Mouse (Mus musculus) intestine, embryonic 14.5 days (tissue): Measurements from ENCODE around the gene Arid5a. TPM values are rescaled to one million over a fixed set of nuclear protein-coding genes. Genes with fewer than 3 reads are reported as not detected.

Experiments
- ATAC-seq: fragments of 200-750 bp; cut with Nextera tagmentation; replicated peaks from 2 replicates; pipeline ENCODE4 v1.8.0; 2017; ENCODE audit warnings: low read depth, moderate number of reproducible peaks, moderate TSS enrichment, moderate library complexity; ENCODE audit not compliant: low FRiP score, low TSS enrichment
- DNase-seq: peaks from one replicate; pipeline ENCODE4 v3.0.0-alpha.2; 2018; ENCODE audit warnings: low spot score
- H3K27ac ChIP-seq: fragments of 300-500 bp; sonication (generic); 2 replicates; pipeline ENCODE4 v1.5.1; 2014; ENCODE audit warnings: low read depth, mild to moderate bottlenecking, control low read depth
- H3K27me3 ChIP-seq: fragments of 300-500 bp; sonication (generic); replicated peaks from 2 replicates; pipeline ENCODE4 v1.6.1; 2014; ENCODE audit warnings: low read length, control low read depth; ENCODE audit not compliant: control insufficient read depth, insufficient read depth
- H3K36me3 ChIP-seq: fragments of 300-500 bp; sonication (generic); 2 replicates; pipeline ENCODE4 v1.6.1; 2014; ENCODE audit warnings: low read length, control low read depth; ENCODE audit not compliant: control insufficient read depth, insufficient read depth
- H3K4me1 ChIP-seq: fragments of 300-500 bp; sonication (generic); replicated peaks from 2 replicates; pipeline ENCODE4 v1.6.1; 2014; ENCODE audit warnings: low read length, control low read depth, mixed read lengths; ENCODE audit not compliant: control insufficient read depth, insufficient read depth
- H3K4me2 ChIP-seq: fragments of 300-500 bp; sonication (generic); 2 replicates; pipeline ENCODE4 v1.6.1; 2014; ENCODE audit warnings: low read length
- H3K4me3 ChIP-seq: fragments of 300-500 bp; sonication (generic); 2 replicates; pipeline ENCODE4 v1.5.1; 2014; ENCODE audit warnings: low read depth, low read length, control low read depth, mixed read lengths
- H3K9ac ChIP-seq: fragments of 300-500 bp; sonication (generic); 2 replicates; pipeline ENCODE4 v1.6.1; 2014; ENCODE audit warnings: mild to moderate bottlenecking, low read length
- H3K9me3 ChIP-seq: fragments of 300-500 bp; sonication (generic); 2 replicates; pipeline ENCODE4 v1.6.1; 2016; ENCODE audit warnings: low read length, control low read depth; ENCODE audit not compliant: control insufficient read depth
- WGBS: fragments of 180-500 bp; shearing (Covaris S2); extraction: QIAGEN DNeasy Blood & Tissue Kit; methylation state at CpG from one replicate; pipeline ENCODE4 v1.1.7; 2014; 5-methylcytosine and 5-hydroxymethylcytosine counted together
- polyA plus RNA-seq: library from polyadenylated mRNA; unstranded; fragments of >200 nt; fragmentation: Nextera tagmentation; extraction: Ambion mirVana; gene quantifications from 2 replicates; pipeline ENCODE4 v1.2.1, GENCODE M21; 2014

Gene Arid5a
- polyA plus RNA-seq, 1 experiment from 2014 or later: 3.2 TPM

GRCm38 (mm10) chr1:36277267-36278060, 30.1 kb upstream of the Arid5a start:
- H3K36me3 ChIP-seq: no peaks in the 10 kb centered on the region
- H3K4me3 ChIP-seq: no peak overlapping the region
- 24% methylated on average over 7 of the region's 7 CpGs for WGBS
- H3K27ac ChIP-seq: no peak overlapping the region
- DNase-seq (peak; percentile 94), ATAC-seq (no peak)
- peaks cover 17% of the 10 kb centered on the region for H3K4me1 ChIP-seq
- H3K4me2 ChIP-seq: no peak overlapping the region
- no peak overlapping the region for H3K9ac ChIP-seq
- H3K27me3 ChIP-seq: no peaks in the 10 kb centered on the region
- no peaks in the 10 kb centered on the region for H3K9me3 ChIP-seq

GRCm38 (mm10) chr1:36279202-36279601, 28.3 kb upstream of the Arid5a start:
- Histone ChIP-seq H3K4me3 (no peak overlapping the region), H3K27ac (no peak overlapping the region), H3K36me3 (no peaks in the 10 kb centered on the region), H3K4me1 (0 out of 2 replicates have a peak, but pooled peaks cover 4% of the 10 kb centered on the region), H3K9ac (no peak overlapping the region), H3K27me3 (no peaks in the 10 kb centered on the region), H3K9me3 (no peaks in the 10 kb centered on the region), H3K4me2 (no peak overlapping the region)
- no peak for ATAC-seq
- peak; percentile 92 for DNase-seq
- WGBS: 15% methylated on average over 3 of the region's 3 CpGs

DNA sequence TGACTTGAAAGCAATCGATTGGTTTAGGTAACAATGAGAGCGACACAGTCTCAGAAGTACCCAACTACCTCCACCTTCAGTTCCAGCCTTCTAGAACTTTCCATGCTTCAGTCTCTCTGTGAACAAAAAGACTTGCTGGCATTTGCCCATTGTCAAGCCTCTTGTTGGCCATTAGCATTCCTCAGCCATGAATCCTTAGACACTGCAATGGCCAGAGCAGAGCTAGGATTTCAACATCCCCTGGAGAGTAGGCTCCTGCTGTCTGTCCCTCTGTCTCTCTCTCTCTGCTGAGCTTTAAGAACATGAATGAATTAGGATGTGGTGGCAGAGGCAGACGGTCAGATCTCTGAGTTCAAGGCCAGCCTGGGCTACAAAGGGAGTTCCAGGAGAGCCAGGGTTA, 26.6 kb upstream of the Arid5a start:
- DNase-seq (no peak), ATAC-seq (no peak)
- Histone ChIP-seq H3K4me2 (no peak overlapping the region), H3K9ac (no peak overlapping the region), H3K4me1 (no peaks in the 10 kb centered on the region), H3K27ac (no peak overlapping the region), H3K9me3 (no peaks in the 10 kb centered on the region), H3K4me3 (no peak overlapping the region), H3K27me3 (no peaks in the 10 kb centered on the region), H3K36me3 (no peaks in the 10 kb centered on the region)
- WGBS: 84% methylated on average over 3 of the region's 3 CpGs

DNA sequence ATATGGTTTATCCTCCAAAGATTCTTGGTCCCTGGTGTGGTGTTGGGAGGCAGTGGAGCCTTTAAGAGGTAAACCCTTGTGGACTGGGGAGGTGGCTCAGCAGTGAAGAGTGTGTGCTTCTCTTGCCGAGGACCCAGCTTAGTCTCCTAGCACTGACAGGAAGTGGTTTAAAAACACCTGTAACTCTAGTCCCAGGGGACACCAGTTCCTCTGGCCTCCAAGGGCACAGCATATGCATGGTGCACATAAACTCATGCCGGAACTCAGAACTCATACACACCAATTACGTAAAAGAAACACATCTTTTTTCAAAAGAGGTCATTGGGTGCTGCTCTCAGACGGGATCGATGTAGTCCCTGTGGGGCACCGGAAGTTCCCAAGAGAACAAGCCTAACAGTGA, 25.7 kb upstream of the Arid5a start:
- Histone ChIP-seq H3K4me1 (no peaks in the 10 kb centered on the region), H3K36me3 (no peaks in the 10 kb centered on the region), H3K9ac (no peak overlapping the region), H3K27ac (no peak overlapping the region), H3K27me3 (no peaks in the 10 kb centered on the region), H3K4me2 (no peak overlapping the region), H3K9me3 (no peaks in the 10 kb centered on the region), H3K4me3 (no peak overlapping the region)
- WGBS: 85% methylated on average over 6 of the region's 6 CpGs
- ATAC-seq: no peak
- DNase-seq: no peak

- Histone ChIP-seq H3K4me1 (no peaks in the 10 kb centered on the region), H3K27ac (no peak overlapping the region), H3K4me2 (no peak overlapping the region), H3K4me3 (no peak overlapping the region), H3K9ac (no peak overlapping the region), H3K36me3 (no peaks in the 10 kb centered on the region), H3K9me3 (no peaks in the 10 kb centered on the region), H3K27me3 (peaks cover 1% of the 10 kb centered on the region; the same call in 1 of the 2 replicates)
- ATAC-seq (no peak), DNase-seq (no peak)
- WGBS: 90% methylated on average over 8 of the region's 8 CpGs
These were observed 14.1 kb upstream of the Arid5a start for GRCm38 (mm10) chr1:36293470-36293869.

DNA sequence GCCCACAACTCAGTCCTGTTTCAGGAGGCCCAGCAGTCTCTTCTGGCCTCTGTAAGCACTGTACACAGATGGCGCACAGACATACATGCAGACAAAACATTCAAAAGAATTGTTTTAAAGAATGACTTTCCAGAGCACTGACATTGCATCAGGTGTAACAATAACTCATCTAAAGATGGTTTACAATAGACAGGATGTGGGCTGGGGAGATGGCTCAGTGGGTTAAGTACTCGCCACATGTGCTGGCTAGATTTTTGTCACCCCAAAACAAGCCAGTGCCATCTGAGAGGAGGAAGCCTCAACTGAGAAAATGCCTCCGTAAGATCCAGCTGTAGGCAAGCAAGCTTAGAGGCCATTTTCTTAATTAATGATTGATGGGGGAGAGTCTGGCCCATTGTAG, 13.1 kb upstream of the Arid5a start:
- Histone ChIP-seq H3K27me3 (peaks cover 10% of the 10 kb centered on the region; the same call in 1 of the 2 replicates), H3K27ac (no peak overlapping the region), H3K9me3 (no peaks in the 10 kb centered on the region), H3K9ac (no peak overlapping the region), H3K4me2 (no peak overlapping the region), H3K4me1 (no peaks in the 10 kb centered on the region), H3K36me3 (no peaks in the 10 kb centered on the region), H3K4me3 (no peak overlapping the region)
- no peak for ATAC-seq
- 63% methylated on average over 3 of the region's 3 CpGs for WGBS
- no peak for DNase-seq

DNA sequence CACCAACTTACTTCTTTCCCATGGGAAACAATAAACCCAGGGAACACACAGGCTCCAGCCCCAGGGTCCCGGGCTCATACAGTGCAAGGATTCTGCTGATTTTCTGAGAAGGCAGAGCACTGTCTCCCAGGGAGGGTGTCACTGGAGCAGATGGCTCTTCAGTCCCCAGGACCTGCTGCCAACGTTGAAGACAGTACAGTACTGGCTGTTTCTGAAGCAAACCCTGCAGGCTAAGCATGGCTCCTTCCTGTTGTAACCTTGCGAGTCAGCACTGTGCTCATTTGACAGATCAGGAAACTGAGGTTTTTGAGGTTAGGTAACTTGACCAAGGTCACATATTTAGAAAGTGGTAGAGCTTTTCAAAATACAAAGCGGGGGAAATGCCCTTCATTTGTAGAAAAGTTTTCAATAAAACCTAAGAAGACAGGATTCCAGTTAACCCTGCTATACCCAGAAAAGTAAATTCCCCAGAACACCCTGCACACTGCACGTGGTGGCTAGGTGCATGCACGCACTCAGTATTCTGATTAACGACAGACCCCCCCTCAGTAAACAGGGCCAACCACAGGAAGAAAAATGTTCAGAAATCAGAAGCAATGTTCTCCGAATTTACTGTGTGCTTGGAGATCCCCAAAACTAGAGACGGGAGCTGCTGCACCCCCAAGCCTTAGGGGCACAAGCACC, 10.9 kb upstream of the Arid5a start:
- no peak overlapping the region for H3K27ac ChIP-seq
- 68% methylated on average over 9 of the region's 9 CpGs for WGBS
- H3K4me1 ChIP-seq: no peaks in the 10 kb centered on the region
- DNase-seq (no peak), ATAC-seq (no peak)
- H3K9me3 ChIP-seq: no peaks in the 10 kb centered on the region
- no peak overlapping the region for H3K4me2 ChIP-seq
- no peak overlapping the region for H3K9ac ChIP-seq
- H3K27me3 ChIP-seq: peaks cover 22% of the 10 kb centered on the region
- no peaks in the 10 kb centered on the region for H3K36me3 ChIP-seq
- H3K4me3 ChIP-seq: no peak overlapping the region

DNA sequence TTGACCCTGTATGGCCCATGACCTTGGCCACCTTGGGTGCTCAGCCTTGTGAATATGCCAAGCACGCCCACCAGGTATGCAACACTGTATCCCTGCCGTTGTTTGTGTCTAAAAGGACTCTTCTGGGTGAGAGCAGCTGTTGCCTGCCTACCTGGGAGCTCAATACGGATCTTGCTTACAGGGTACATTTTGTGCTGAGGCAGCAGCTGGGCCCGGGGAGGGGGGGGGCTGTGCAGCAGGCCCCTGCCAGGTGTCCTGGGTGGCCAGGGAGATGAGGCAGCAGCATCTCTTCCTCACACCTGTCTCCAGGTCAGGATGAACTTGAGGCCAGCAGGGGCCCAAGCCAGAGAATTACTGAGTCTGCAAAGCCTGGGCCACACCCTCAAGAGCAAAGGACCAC, 9.4 kb upstream of the Arid5a start:
- Histone ChIP-seq H3K4me2 (no peak overlapping the region), H3K4me3 (no peak overlapping the region), H3K9ac (no peak overlapping the region), H3K9me3 (no peaks in the 10 kb centered on the region), H3K27ac (no peak overlapping the region), H3K4me1 (no peaks in the 10 kb centered on the region), H3K36me3 (no peaks in the 10 kb centered on the region), H3K27me3 (peaks cover 32% of the 10 kb centered on the region)
- ATAC-seq: no peak
- WGBS: 86% methylated on average over 4 of the region's 4 CpGs
- no peak for DNase-seq

DNA sequence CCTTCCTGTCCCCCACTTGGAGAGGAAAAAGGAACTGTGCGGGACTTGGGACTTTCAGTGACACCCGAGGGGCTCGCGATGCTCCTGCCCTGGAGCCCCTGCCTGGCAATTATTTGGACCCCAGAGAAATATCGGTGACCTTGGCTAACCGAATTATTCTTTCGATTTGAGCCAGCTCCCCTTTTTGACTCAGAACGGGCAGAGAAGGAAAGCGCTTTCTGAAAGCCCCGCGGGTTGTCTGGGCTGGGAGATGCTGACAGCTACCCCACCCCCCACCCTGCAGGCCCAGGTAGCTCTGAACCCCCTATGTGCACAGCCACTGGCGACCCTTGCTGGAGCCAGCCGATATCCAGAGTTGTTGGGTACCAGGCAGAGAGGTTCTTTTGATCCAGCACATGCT, 8.4 kb upstream of the Arid5a start:
- no peak overlapping the region for H3K4me2 ChIP-seq
- no peak overlapping the region for H3K9ac ChIP-seq
- peaks cover 34% of the 10 kb centered on the region for H3K27me3 ChIP-seq
- H3K9me3 ChIP-seq: no peaks in the 10 kb centered on the region
- no peak for DNase-seq
- no peak overlapping the region for H3K4me3 ChIP-seq
- H3K27ac ChIP-seq: no peak overlapping the region
- WGBS: 30% methylated on average over 13 of the region's 13 CpGs
- H3K36me3 ChIP-seq: no peaks in the 10 kb centered on the region
- no peak for ATAC-seq
- no peaks in the 10 kb centered on the region for H3K4me1 ChIP-seq
